Mouse (Mus musculus): Measurements from ENCODE around the gene Barx2.
"Not testable (repeated sequence)": the region's sequence is repeated elsewhere in the genome, so short reads cannot be mapped to it uniquely, and the experiment has no call there.

The Barx2 gene

DNA sequence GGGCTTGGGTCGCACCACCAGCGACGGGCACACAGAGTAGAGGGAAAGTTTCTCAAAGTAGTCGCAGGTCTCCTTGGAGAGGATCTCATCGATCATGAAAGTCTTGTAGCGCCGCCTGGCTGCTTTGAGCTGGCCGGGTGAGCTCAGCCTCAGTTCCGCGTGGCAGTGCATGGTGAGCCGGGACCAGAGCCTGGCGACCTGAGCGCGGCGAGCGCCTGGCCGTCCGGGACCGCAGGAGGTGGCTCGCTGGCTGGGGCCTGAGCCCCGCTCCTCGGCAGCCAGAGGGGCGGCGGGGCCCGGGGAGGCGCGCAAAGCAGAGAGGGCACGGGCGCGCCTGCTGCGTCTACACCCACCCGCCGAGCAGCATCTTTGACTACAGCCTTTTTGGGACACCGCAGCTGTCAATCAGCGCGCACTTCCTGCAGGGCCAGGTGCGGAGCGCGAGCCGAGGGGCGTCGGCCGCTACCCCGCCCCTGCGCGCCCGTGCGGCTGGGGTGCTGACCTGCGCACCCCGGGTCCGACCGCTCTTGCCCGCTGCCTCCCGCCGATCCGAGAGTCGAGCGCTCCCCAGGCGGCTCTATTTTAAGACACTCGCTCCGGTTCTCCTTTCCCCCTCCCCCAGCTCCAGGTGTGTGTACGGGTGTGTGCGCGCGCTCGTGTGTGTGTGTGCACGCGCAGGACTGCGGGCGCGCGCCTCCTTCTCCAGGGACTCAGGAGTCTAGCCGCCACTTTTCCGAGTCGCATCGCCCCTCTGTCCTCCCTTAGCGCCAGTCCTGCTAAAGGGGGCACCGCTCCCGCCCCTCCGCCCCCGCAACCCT is at the start of gene Barx2:
Barx2 (minus strand) TSS at position 542 of the 818 bp plus-strand sequence.
- DNase-seq (ENCODE audit: low read depth, low spot score): peak; percentile 4

DNA sequence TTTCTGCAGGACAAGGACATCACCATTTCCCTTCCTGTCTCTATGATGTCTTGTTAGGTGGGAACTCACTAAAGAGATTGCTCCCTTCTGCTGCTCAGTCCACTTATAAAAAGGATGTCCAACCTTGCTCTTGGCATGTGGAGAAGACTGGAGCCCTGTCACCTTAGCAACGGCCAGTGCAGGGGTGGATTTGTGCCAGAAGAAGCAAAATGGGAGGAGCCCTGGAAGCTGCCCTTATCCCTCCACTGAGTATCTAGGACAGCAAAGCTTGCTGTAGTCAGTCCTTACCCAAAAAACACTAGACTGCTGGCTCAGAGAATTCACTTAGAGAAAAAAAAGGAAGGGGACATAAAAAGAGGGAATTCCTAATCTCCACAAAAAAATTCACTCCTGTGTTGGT is 49.0 kb upstream of the Barx2 start:
- DNase-seq (ENCODE audit: low read depth, low spot score): no peak

DNA sequence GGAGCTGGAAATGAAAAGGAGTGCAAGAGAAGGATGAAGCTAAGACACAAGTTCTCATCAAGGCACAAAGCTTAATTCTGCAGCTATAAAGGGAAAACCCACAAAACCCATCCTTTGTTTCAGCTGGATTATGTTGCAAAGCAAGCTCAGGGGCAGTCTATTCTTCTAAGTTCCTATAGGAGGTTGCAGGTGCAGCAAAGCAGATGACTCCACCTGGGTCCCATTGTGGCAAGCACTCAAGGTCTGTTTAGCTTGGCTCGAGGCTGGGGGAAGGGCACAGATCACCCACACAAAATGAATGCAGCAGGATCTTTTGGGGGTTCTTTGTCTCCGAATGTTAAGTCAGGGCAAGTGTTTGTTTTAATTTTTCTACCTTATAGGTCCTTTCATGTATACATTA is 47.2 kb upstream of the Barx2 start:
- DNase-seq (ENCODE audit: low read depth, low spot score): no peak

- DNase-seq (ENCODE audit: low read depth, low spot score): no peak
These were observed 44.9 kb upstream of the Barx2 start for GRCm38 (mm10) chr9:31958120-31958519.

GRCm38 (mm10) chr9:31950506-31950905 is 37.2 kb upstream of the Barx2 start:
- no peak for DNase-seq (ENCODE audit: low read depth, low spot score)

DNA sequence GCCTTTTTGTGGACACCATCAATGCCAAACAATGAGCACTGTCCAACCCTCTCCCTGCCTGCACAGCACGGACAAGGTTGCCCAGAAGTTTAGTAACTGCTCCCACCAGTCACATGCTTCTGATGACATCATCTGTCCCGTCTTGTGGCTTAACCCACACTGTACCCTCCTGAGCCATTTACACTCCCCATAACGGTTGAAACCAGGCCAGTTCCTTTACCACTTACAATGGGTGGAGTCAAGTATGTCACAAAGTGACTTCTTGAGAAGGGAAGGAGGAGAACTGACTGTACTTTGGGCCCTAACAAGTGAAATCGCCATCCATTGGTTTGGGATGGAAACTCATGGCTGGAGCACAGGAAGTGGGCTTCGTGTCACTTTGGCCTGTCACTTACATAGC is 35.8 kb upstream of the Barx2 start:
- no peak for DNase-seq (ENCODE audit: low read depth, low spot score)

DNA sequence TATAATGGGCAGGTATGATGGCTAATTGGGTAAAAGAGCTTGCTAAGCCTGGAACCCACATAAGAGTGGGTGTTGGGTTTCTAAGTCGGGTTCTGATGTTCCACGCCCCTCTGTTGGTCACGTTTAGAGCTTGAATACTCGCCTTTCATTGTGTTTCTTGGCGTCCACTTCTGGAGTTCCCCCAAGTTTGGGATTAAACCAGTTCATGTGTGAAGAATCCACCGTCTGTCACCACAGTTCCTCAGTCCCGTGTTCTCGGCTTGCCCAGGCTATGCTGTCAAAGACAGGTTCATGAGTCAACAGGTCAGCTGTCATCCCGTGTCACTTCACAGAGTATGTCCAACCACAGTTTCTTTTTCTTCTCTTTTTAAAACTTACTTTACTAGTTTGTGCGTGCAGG is 33.8 kb upstream of the Barx2 start:
- DNase-seq (ENCODE audit: low read depth, low spot score): no peak

- no peak for DNase-seq (ENCODE audit: low read depth, low spot score)
These were observed 29.1 kb upstream of the Barx2 start for GRCm38 (mm10) chr9:31942334-31942733.

GRCm38 (mm10) chr9:31936486-31936885 is 23.2 kb upstream of the Barx2 start:
- not testable (repeated sequence) for DNase-seq (ENCODE audit: low read depth, low spot score)

DNA sequence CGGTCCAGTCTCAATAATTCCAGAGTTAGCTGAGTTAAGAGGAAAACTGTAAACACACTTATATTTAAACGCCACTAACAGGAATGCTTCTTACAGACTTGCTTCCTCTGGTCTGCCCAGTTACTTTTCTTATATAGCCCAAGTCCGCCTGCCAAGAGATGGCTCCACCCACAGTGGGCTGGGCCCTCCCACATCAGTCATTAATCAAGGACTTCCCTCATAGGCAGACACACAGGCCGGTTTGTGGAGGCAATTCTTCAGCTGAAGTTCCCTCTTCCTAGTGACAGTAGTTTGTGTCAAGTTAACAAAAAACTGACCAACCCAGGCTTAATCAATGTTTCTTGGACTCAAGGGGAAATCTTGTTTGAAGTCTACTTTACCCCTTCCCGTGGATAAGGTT is 18.4 kb upstream of the Barx2 start:
- DNase-seq (ENCODE audit: low read depth, low spot score): no peak

- DNase-seq (ENCODE audit: low read depth, low spot score): no peak
These were observed 18.0 kb upstream of the Barx2 start for GRCm38 (mm10) chr9:31931255-31931654.

DNA sequence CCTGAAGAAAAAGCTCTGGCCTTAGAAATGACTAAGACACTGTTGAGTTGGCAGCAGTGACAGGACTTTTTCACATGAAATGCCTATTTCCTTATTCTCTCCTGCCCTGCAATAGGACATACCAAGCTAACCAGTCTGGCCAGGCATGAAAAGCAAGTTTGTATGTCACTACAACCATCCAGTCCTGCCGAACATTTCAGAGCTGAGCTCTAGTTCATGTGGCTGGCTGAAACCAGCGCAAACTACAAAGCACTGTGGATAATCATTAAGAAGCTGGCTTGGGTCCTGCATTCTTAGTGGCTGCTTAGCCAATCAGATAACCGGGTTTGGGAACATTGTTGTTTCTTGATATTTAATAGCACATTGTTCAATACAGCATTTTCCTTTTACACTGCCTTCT is 13.5 kb upstream of the Barx2 start:
- DNase-seq (ENCODE audit: low read depth, low spot score): no peak

DNA sequence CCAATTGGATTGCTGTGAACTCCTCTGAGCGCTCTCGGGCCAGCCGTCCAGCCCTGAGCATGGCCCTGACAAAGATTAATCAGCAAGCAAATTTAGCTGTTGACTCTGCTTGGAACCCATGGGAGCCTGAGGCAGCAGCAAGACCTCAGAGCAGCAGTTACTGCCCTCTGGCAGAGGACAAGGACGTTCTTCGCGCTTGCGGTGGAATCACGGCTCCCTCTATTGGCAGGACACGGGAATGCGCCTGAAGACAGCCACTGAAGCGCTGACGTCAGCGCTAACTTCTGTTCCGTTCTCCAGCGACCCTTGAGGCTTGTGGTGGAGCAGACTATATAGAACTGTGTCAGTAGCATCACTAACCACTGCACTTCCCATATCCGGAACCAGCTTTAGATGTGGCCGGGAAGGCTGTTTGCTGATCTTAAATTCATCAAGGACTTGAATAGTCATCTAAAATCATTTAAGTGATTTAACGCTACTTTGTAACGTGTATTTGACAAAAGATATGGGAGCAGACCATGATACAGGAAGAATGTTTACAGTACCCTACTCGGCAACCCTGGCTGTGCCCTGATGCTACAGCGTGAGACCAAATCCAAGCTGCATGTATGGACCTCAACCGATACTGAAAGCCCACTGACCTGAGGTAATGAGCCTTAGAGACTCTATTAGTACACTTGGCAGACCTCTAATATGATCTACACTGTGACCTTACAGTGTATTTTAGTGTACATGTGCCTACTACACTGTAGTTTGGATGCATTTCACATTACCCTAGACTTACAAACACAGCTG is 12.8 kb upstream of the Barx2 start:
- DNase-seq (ENCODE audit: low read depth, low spot score): peak; percentile 78

- no peak for DNase-seq (ENCODE audit: low read depth, low spot score)
These were observed 10.3 kb upstream of the Barx2 start for GRCm38 (mm10) chr9:31923529-31923928.

GRCm38 (mm10) chr9:31919802-31920201 is 6.5 kb upstream of the Barx2 start:
- no peak for DNase-seq (ENCODE audit: low read depth, low spot score)

DNA sequence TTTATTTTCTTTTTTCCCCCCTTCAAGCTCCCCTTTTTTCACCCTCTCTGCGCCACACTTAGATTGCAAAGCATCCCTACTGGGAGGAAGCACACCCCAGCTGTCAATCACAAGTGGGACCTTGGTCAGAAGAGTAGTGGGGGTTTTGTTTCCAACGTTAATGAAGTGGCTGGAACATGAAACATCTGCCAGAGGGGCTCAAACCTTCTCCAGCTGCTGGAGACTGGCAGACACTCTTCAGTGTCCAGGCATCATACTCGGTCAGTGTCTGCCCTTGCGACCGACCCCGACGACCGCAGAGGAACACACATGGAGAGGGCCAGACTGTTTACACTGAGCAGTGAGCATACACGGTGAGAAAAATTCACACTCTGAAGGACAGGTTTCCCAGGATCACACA is 3.2 kb upstream of the Barx2 start:
- DNase-seq (ENCODE audit: low read depth, low spot score): no peak

- DNase-seq (ENCODE audit: low read depth, low spot score): no peak
These were observed 1.6 kb upstream of the Barx2 start for GRCm38 (mm10) chr9:31914871-31915270.

- no peak for DNase-seq (ENCODE audit: low read depth, low spot score)
These were observed 703 bp upstream of the Barx2 start for GRCm38 (mm10) chr9:31913739-31914591.

GRCm38 (mm10) chr9:31912553-31912920 is 725 bp downstream of the Barx2 start:
- DNase-seq (ENCODE audit: low read depth, low spot score): no peak

DNA sequence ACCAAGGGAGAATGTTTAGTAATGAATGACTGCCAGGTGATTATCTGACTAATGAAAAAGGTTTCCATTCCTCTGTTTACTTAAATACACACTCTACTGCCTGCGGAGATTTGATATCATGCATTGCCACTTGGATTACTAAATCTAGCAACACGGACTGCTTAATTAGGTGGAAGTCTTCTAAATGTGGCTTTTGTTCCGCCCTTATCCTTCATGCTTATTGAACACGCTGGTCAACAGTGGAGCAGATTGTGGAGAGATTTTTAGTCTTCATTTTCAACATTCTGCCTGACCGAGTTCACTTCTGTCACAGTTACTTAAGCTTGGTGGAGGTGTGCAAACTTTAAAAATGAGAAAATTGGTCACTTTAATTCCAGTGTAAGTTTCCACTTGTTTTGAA is 3.0 kb downstream of the Barx2 start:
- DNase-seq (ENCODE audit: low read depth, low spot score): no peak

DNA sequence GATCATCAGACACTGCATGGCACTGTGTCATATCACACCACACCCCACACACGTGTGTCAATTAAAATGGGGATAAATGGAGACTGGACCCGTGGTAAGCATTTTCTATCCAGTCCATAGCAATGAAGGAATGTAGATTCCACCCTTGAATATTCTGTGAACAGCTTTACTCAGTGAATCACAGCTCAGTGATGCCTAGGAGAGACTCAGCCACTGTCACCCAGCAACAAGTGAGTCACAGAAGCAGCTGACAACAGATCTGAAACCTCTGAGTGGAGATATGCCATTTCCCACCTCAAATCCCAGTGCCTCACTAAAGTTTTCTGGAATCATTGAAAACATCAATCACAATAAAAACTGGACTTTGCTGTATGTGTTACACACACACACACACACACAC is 11.5 kb downstream of the Barx2 start:
- DNase-seq (ENCODE audit: low read depth, low spot score): no peak

GRCm38 (mm10) chr9:31894775-31895320 is 18.4 kb downstream of the Barx2 start:
- no peak for DNase-seq (ENCODE audit: low read depth, low spot score)

Measured in CD4-positive helper T cell, adult 2 months (primary cell).